8 mouse cellular contexts compared by ENCODE assay signal in genomic region chr2:30595796-30596195, GRCm38 (mm10). TPM values are rescaled to one million over a fixed set of nuclear protein-coding genes. Genes with fewer than 3 reads are reported as not detected.
DNase-seq lines count a peak whose midpoint lies in the region; ATAC-seq and TF ChIP-seq lines count a peak whose summit lies in the region.

No protein-coding gene starts in this region.

- WGBS in lung, postnatal 0 days: 89% methylated on average over 4 of the region's 4 CpGs
- 81% methylated on average over 4 of the region's 4 CpGs for WGBS in small intestine, adult 2 months

- no peak overlapping the region; the same call in 1 of the 2 replicates for H3K4me3 ChIP-seq in lung, postnatal 0 days (ENCODE audit: low read depth, low read length)
- peak overlapping the region; percentile 58; the same call in 1 of the 2 replicates for H3K4me3 ChIP-seq in small intestine, adult 2 months (ENCODE audit: low read depth, low read length)

- H3K36me3 ChIP-seq in lung, postnatal 0 days (ENCODE audit: insufficient read depth, low read length): no peaks in the 10 kb centered on the region
- H3K36me3 ChIP-seq in small intestine, adult 2 months (ENCODE audit: control insufficient read depth, insufficient read depth, low read length): no peaks in the 10 kb centered on the region

- H3K4me1 ChIP-seq in lung, postnatal 0 days (ENCODE audit: insufficient read depth, low read depth, low read length): peaks cover 12% of the 10 kb centered on the region
- H3K4me1 ChIP-seq in small intestine, adult 2 months (ENCODE audit: control insufficient read depth, insufficient read depth, insufficient read length, low read length): peaks cover 12% of the 10 kb centered on the region

- peak overlapping the region; percentile 87; the same call in 1 of the 2 replicates for H3K27ac ChIP-seq in lung, postnatal 0 days (ENCODE audit: low read length)
- H3K27ac ChIP-seq in small intestine, adult 2 months (ENCODE audit: insufficient read depth, low read depth, low read length): no peak overlapping the region

- TF ChIP-seq EP300 in lung, postnatal 0 days (IDR thresholded peaks at IDR 0.05): no peak

- no peak for TF ChIP-seq POLR2A in small intestine, adult 2 months (IDR thresholded peaks at IDR 0.05; ENCODE audit: low read depth, low read length)

- H3K9me3 ChIP-seq in lung, postnatal 0 days (ENCODE audit: low read length): no peaks in the 10 kb centered on the region

- H3K4me2 ChIP-seq in lung, postnatal 0 days (replicated peaks; ENCODE audit: low read depth, low read length): peak overlapping the region; percentile 69

- intact Hi-C loops in left cerebral cortex, postnatal 25 days (cut with DNase I): loop anchor here (2.0 kb wide), 2 partner anchors 61 to 123 kb away; no protein-coding TSS in a partner anchor

- no peak for ATAC-seq in lung, postnatal 0 days

- no peak for TF ChIP-seq CTCF in lung, postnatal 0 days (IDR thresholded peaks at IDR 0.05)
- no peak for TF ChIP-seq CTCF in small intestine, adult 2 months (IDR thresholded peaks at IDR 0.05; ENCODE audit: extremely low read depth, insufficient read length, insufficient replicate concordance, low read depth, low read length)

- no peaks in the 10 kb centered on the region for H3K27me3 ChIP-seq in lung, postnatal 0 days (replicated peaks; ENCODE audit: insufficient read depth, low read length)
- H3K27me3 ChIP-seq in small intestine, adult 2 months (ENCODE audit: control insufficient read depth, insufficient read depth, low read length): no peaks in the 10 kb centered on the region

- DNase-seq in cerebellum, postnatal 10 days: peak; percentile 8 to 17
- no peak for DNase-seq in cerebellum, adult 11-12 months
- no peak for DNase-seq in lung, postnatal 0 days (ENCODE audit: low spot score)
- no peak for DNase-seq in lung, postnatal 14 days
- peak; percentile 40 for DNase-seq in induced T-regulatory cell, adult 2 months (ENCODE audit: low read depth)
- no peak for DNase-seq in gastrocnemius, postnatal 25 days
- DNase-seq in left cerebral cortex, postnatal 25 days (ENCODE audit: low spot score in 2 of 2): no peak

- H3K9ac ChIP-seq in lung, postnatal 0 days (replicated peaks; ENCODE audit: low read depth): peak overlapping the region; percentile 48; the same call in 1 of the 2 replicates

RNA-seq across cellular contexts. Expression of gene Cstad, which starts 1.0 kb away (rescaled TPM):
- 1.9 and 2.3 TPM in 2 replicates for polyA plus RNA-seq in lung, postnatal 0 days (2015; fragmentation: Nextera tagmentation; extraction: Ambion mirVana)
- polyA plus RNA-seq in small intestine, adult 2 months (2012; rRNA removed): not detected in 2 replicates
- 1 to 10 TPM; 2.3 TPM for total RNA-seq in gastrocnemius, postnatal 25 days (2021)
- 1 to 10 TPM; 4.2 to 5.5 TPM for total RNA-seq in left cerebral cortex, postnatal 25 days (2021)

Comparison
In these comparisons a context has a peak if more than half of its experiments do, and no peak if none do; other contexts are left out.
1. DNase-seq: peak in cerebellum, postnatal 10 days (2 of 2) and induced T-regulatory cell, adult 2 months (single experiment); none in cerebellum, adult 11-12 months (single experiment), lung, postnatal 0 days (single experiment), lung, postnatal 14 days (single experiment), gastrocnemius, postnatal 25 days (single experiment) and left cerebral cortex, postnatal 25 days (0 of 2).